Mouse (Mus musculus): ENCODE data around the gene Il4i1. TPM values are rescaled to one million over a fixed set of nuclear protein-coding genes. Genes with fewer than 3 reads are reported as not detected.

Il4i1 gene
- total RNA-seq, 1 experiment from 2014 or later: 3.7 TPM

- no peak for ATAC-seq (replicated peaks; ENCODE audit: insufficient number of reproducible peaks, low FRiP score, low TSS enrichment, poor library complexity, severe bottlenecking)
Observed at GRCm38 (mm10) chr7:44841825-44842463, 25.8 kb downstream of the Il4i1 start.

DNA sequence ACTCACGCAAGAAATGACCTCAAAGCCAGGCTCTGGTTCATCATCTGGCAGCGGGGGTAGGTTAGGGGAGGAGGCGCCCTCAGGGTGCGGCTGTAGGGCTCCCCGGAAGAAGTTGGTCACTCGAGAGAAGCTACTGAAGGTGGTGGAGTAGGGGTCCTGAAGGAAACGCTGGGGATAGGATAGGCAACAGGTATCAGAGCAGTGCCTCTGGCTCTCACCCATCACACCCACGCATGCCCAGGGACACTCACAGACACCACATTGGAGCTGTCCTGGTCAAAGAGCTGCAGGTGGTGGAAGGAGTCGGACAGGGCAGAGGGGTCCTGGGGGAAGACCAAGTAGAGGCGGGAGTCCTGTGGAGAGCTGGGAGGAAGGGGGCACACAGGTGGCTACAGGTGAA is 28.8 kb downstream of the Il4i1 start:
- ATAC-seq (replicated peaks; ENCODE audit: insufficient number of reproducible peaks, low FRiP score, low TSS enrichment, poor library complexity, severe bottlenecking): no peak

DNA sequence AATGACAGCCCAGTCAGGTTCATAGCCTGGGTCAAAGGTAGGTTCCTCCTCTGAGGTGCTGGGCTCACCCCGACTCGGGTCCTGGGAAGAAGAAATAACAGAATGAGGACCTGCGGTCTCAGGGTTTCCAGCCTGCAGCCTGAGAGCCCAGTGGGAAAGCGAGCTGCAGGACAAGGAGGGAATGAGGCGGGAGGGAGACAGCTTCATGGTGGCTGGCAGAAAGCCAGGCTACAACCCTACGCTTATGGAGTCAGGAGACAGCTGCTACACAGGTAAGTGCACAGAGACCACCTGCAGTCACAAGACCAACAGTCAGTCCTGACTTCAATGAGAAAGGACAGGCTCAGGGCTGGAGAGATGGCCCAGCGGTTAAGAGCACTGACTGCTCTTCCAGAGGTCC is 30.6 kb downstream of the Il4i1 start:
- no peak for ATAC-seq (replicated peaks; ENCODE audit: insufficient number of reproducible peaks, low FRiP score, low TSS enrichment, poor library complexity, severe bottlenecking)

DNA sequence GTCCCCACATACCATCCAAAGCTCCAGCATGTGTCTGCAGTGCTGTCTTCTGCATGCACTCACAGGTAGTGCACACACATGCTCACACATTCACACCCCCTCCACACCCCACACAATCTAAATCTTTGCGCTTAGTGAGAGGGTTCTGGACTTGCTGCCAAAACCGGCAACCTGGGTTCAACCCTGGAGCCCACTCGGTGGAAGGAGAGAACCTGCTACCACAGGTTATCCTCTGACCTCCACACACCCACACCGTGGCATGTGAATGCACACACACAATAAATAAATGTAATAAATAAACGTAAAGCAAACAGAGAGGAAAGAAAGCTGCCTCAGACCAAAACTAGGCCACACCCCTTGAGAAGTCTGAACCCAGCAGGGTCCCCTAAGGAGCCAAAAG is 31.6 kb downstream of the Il4i1 start:
- no peak for ATAC-seq (replicated peaks; ENCODE audit: insufficient number of reproducible peaks, low FRiP score, low TSS enrichment, poor library complexity, severe bottlenecking)

DNA sequence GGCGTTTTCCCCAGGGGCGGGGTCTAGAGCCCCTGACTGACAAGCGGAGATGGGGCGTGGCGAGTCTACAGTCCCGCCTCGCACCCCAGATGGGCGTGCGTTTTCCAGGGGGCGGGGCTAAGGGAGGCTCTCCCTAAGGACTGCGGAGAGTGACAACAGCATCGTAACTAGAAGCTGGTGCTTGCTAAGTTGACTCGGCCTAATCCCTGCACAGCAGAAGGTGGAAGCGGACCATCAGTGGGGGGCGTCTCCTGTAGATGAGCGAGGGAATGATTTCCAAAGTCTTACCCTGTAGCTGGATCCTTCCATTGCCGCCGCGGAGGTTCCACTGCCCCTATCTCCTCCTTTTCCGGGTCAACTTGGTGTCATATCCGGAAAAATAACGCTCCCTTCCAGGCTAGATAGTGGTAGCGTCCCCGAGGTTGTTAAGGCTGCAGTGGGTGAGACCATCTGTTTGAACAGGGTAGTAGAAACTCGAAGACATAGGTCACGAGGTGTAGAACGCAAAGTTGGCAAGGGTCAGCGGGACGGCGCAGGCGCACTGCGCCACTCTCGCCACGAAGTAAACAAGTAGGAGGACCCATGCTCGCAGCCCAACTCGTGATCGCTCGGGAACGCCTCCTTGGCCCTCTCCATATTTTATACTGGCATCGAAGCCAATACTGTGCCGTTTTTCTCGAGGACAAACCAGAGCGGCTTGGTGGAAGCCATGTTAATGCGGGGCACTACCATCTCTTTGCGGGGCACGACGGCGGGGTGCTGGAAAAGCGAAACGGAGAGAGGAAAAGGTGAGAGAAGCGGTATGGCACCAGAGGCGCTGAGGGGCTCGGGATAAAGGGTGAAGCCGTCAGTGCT is 32.6 kb downstream of the Il4i1 start, which contains the start of the genes Akt1s1 and Tbc1d17:
Gene Akt1s1, plus strand, starts transcription at position 431 of the 855 bp plus-strand sequence.
Gene Tbc1d17, minus strand, starts transcription at position 519 of the 855 bp plus-strand sequence.
- peak; percentile 75 for ATAC-seq (replicated peaks; ENCODE audit: insufficient number of reproducible peaks, low FRiP score, low TSS enrichment, poor library complexity, severe bottlenecking)

DNA sequence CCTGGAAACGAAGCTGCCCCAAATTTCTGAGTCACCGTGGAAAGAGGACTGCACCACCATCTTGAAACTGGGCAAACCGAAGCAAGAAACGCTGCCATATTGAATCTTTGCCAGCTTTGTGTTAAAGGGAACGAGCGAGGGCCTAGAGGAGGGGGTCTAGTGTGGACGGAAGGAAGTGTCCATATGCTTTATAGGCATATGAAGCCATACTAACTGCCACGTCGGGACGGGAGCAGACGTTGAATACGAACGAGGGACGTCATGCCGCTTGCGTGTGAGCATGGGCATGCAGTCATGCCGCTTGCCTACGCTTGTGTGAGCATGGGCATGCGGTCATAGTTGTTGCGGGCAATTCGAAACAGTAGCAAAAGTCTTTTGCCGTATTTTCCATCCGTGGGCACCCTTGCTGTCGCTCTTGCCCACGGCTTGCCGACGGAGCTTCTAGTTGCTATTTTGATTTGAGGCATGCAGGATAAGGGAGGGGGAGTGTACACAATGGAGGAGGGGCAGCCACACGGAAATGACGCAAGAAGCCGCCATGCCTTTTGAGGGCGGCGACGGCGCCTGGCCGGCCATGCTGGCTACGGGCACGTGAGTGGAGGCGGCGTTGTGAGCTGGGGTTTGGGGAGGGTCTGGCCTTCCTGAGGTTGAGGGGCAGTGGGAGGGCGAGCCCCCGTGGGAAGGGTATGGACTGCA is 33.4 kb downstream of the Il4i1 start:
- ATAC-seq (replicated peaks; ENCODE audit: insufficient number of reproducible peaks, low FRiP score, low TSS enrichment, poor library complexity, severe bottlenecking): peak; percentile 25

GRCm38 (mm10) chr7:44850146-44850545 is 34.0 kb downstream of the Il4i1 start:
- ATAC-seq (replicated peaks; ENCODE audit: insufficient number of reproducible peaks, low FRiP score, low TSS enrichment, poor library complexity, severe bottlenecking): no peak

GRCm38 (mm10) chr7:44850789-44851624 is 34.8 kb downstream of the Il4i1 start:
- no peak for ATAC-seq (replicated peaks; ENCODE audit: insufficient number of reproducible peaks, low FRiP score, low TSS enrichment, poor library complexity, severe bottlenecking)

DNA sequence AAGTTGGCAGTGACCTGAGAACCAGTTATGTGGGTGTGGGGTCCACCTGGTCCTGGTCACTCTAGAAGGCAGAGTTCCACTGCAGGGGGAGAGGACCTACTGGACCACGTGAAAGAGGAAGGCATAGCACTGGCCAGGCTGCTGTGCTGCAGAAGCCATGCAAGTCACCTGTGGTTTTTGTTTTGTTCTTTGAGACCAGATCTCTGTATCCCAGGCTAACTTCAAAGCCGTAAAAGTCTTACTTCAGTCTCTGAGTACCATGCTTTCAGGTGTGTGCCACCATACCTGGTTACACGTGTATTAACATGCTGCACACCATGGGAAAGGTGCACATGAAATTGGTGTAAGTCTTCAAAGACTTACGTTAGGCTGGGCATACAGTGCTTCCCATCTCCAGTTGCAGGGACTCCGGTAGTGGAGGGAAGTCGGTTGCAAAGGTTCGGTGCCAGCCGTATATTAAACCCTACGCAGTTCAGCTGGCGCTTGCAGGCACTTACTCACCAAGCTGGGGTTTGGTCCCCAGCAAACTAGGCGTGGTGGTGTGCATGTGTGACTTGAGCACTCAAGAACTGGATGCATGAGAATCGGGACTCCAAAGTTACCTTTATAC is 35.5 kb downstream of the Il4i1 start:
- no peak for ATAC-seq (replicated peaks; ENCODE audit: insufficient number of reproducible peaks, low FRiP score, low TSS enrichment, poor library complexity, severe bottlenecking)

GRCm38 (mm10) chr7:44852259-44853027 is 36.3 kb downstream of the Il4i1 start:
- ATAC-seq (replicated peaks; ENCODE audit: insufficient number of reproducible peaks, low FRiP score, low TSS enrichment, poor library complexity, severe bottlenecking): no peak

DNA sequence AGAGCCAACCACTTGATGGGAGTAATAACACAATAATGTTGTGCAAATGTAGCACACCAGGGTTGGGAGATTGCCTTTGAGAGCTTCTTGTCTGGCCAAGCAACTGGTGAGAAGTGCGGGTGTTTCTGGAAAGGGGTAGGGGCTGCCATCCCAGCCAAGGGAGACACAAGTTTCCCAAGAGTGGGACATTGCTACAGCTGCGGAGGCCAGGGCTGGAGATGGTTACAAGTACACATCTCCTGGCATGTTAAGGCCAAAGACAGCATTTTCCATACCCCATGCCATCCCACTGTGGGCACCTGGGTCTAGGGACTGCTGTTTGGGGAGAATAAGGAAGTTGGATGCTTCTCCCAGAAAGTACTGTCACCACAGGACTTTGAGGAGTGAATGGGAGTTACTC is 36.9 kb downstream of the Il4i1 start:
- no peak for ATAC-seq (replicated peaks; ENCODE audit: insufficient number of reproducible peaks, low FRiP score, low TSS enrichment, poor library complexity, severe bottlenecking)

DNA sequence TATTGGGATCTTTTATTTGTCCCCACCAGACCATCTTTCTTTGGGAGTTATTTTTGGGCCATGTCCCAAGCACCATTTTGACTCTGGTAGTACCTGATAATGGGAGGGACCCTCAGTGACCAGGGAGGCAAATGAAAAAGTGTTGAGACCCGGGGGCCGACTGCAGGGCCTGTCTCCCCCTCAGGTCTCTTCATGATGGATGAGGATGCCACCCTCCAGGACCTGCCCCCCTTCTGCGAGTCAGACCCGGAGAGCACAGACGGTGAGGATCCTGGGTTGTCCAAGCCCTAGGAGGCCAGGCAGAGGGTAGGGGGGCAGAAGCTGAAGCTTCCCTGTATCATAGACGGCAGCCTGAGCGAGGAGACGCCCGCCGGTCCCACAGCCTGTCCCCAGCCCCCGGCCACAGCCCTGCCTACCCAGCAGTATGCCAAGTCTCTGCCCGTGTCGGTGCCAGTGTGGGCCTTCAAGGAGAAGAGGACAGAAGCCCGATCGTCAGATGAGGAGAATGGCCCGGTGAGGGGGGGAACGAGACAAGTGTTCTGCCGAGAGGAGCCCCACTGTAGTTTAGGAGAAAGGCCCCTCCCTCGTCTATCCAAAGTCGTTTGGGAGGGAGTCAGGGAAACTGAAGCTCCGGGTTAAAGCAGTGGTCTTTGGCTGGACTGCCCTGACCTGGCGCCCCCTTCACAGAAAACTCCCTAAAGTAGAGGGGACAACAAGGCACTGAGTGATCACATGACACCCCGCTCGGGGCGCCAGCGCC is 37.6 kb downstream of the Il4i1 start:
- ATAC-seq (replicated peaks; ENCODE audit: insufficient number of reproducible peaks, low FRiP score, low TSS enrichment, poor library complexity, severe bottlenecking): no peak

DNA sequence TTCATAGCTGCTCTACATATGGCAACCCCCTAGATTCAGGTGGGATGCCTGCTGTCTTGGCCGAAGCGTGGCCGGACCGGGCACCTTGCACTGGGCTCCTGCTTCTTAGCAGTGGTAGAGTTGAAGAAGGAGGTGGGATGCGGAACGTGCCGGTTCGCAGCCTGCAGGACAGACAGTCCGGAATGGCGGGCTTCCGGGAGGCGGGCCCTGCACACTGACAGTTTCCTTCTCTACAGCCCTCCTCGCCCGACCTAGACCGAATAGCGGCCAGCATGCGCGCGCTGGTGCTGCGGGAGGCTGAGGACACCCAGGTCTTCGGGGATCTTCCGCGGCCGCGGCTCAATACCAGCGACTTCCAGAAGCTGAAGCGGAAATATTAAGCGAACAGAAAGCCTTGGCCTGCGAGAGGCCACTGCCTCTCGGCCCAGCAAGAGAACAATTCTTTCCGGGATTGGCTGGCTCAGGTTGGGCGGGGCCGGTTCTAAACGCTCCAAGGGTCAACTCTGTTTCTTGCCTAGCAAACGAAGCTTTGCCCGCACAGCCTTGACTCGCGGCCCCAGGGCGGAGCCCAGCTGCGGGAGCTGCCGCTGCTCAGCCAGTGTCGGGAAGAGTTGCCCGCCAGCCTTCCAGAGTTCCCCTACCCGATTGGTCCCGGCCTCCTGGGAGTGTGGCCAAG is 38.3 kb downstream of the Il4i1 start:
- peak; percentile 29 for ATAC-seq (replicated peaks; ENCODE audit: insufficient number of reproducible peaks, low FRiP score, low TSS enrichment, poor library complexity, severe bottlenecking)

- ATAC-seq (replicated peaks; ENCODE audit: insufficient number of reproducible peaks, low FRiP score, low TSS enrichment, poor library complexity, severe bottlenecking): no peak
Observed at GRCm38 (mm10) chr7:44855036-44855435, 38.8 kb downstream of the Il4i1 start.

GRCm38 (mm10) chr7:44856265-44856916 is 40.2 kb downstream of the Il4i1 start:
- ATAC-seq (replicated peaks; ENCODE audit: insufficient number of reproducible peaks, low FRiP score, low TSS enrichment, poor library complexity, severe bottlenecking): no peak

- peak; percentile 34 for ATAC-seq (replicated peaks; ENCODE audit: insufficient number of reproducible peaks, low FRiP score, low TSS enrichment, poor library complexity, severe bottlenecking)
Observed at GRCm38 (mm10) chr7:44857042-44857552, 40.9 kb downstream of the Il4i1 start, which contains the start of gene Pnkp. Pnkp (plus strand) TSS chr7:44857139.

Data from monocyte, adult 5-6 weeks (primary cell).